Mouse (Mus musculus) right cerebral cortex, postnatal 10 days (tissue): Measurements from ENCODE around the gene Stpg1.
A peak's percentile ranks its signal among the peaks of the same experiment; 100 is the strongest.

Source experiments
- DNase-seq, 2 experiments: peaks; one replicate each; pipeline ENCODE4 v3.0.0; 2021; ENCODE audit warnings: low spot score in 2 of 2

Gene Stpg1

GRCm38 (mm10) chr4:135513865-135514264 lies 19.3 kb downstream of the Stpg1 start:
- DNase-seq: no peak

DNA sequence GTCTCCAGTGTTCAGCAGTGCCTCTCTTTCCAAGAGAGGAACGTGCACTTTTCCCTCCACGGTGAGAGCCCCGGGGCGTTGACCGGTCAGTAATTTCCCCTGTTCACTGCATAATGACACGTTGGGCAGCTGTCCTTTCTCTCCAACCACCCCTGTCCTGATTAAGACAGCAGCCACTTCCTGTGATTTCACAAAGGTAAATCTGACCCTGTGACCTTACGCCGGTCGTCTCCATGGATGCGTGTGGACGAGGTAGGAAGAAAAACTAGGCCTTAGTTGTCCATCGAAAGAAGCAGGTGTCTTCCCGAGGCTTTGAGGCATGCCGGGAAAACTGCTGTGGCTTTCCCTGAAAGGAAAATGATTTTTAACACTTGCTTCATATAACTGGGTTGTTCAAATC lies 20.3 kb downstream of the Stpg1 start:
- no peak for DNase-seq

DNA sequence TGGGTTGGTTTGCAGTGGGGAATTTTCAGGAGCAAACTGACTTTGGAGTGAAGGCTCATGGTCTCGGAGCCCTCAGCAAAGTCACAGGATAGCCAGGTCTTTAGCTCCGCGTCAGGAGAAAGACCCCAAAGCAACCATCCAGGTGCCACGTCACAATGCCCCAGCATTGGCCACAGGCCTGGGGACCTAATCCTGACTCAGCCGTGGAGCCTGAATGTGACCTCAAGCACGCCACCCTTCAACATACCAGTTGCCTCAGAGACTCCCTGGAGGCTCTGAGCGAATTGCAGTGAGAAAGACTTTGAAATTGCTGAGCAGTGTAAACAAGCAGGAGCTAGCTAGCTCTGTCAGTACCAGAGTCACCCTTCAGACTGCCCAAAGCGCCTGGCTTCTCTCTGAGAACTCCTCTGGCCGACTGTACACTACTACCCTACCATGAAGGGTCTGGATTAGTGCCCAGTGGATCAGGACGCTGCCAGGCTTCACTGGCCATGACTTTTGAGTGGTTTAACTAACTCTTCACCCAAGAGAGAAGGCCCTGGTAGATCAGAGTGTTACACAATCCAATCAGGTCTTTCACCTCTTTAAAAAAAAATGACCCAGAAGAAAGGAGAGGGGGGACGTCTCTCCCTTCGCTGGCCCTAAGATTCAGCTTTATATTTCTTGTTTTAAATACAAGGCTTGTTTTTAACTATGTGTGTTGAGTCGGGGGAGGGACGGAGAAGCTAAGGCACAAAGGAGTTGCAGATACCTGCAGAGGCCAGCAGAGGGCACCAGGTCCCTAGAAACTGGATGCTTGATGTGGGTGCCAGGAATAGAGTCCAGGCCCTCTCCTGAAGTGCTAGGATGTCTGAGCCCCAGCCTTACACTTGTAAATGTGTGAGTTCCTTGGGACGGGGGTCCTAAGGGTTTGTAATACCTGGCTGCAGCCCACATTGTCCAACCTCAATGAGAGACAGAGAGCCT lies 22.0 kb downstream of the Stpg1 start:
- peak in 1 of 2 experiments; percentile 50 for DNase-seq

GRCm38 (mm10) chr4:135518135-135518534 lies 23.5 kb downstream of the Stpg1 start:
- DNase-seq: no peak

DNA sequence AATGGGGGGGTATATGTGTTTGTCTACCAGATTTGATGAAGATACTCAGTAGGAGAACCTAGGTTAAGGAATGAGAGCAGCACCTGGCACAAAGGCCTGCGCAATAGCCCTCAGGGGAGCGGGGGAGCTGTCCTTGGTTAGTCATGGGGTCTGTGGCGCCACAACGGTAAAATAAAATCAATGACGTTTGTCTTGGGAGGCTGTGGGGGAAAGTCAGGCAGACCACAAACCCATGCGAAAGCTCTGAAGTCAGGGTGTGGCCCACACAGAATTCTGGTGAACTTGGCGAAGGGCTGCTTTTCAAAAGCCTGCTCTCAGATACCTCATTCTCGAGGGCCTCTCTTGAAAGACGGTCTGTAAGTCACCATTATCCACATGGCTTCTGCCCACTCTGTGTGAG lies 25.8 kb downstream of the Stpg1 start:
- no peak for DNase-seq

DNA sequence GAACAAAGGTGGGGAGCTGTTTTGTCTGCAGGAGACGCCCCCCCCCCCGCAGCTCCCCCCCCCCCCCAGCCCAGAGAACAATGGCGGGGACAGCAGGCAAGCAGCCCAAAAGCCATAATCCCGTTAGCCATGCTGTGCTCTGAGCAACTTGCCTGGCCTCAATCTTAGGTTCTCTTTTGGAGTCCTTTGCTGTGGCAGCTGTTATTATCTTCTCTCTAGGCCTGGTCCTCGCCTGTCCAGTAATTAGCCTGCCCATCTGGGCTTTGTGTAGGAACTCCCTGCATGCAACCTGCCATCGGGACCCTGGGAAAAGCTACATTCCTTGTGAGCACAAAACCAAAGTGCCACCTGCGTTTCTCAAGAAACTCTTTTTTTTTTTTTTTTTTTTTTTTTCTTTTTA lies 29.3 kb downstream of the Stpg1 start:
- no peak for DNase-seq

- DNase-seq: no peak
Observed at GRCm38 (mm10) chr4:135525057-135525456, 30.5 kb downstream of the Stpg1 start.

DNA sequence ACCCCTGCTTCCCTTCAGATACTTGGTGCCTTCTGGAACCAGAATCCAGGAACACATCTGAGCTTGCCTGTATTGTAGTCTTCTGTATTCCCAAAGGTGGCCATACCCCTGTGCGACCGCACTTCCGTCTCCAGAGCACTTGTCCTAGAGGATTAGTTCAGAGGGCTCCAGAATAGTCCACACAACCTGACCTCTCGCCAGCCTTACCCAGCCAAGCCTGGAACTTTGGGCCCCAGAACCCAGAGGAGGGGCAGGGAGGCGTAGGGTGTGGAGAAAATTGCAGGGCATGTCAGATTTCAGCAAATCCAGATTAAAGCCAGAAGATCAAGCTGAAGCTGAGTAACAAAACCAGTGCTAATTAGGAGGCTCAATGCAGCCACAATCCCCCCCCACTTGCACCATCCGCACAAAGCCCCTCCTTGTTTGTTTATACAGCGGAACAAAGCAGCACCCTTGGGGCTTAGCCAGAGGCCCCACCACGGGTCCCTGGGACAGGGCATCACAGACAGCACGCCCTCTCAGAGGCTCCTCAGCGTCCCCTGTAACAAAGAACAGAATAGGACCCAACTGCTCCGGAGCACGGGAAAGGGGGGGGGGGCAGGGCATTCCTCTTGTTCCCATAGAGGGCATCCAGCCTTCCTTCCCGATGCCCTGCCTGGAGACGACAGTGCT lies 31.6 kb downstream of the Stpg1 start:
- no peak for DNase-seq

DNA sequence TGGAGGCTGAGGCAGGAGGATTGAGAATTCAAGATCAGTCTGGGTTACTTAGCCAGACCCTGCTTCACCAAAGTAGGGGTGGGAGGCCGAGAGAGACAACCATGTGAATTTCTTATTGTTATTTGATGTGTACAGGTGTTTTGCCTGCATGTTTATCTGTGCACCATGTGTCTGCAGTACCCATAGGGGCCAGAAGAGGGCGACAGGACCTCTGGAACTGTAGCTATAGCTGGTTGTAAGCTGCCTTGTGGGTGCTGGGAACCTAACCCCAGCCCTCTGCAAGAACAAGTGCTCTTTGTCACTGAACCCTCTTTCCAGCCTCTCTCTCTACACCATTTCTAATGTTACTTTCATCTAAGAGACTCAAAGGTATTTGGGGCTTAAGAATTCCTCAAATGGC lies 35.7 kb downstream of the Stpg1 start:
- DNase-seq: no peak

- peak; percentile 46 to 69 for DNase-seq
Observed at GRCm38 (mm10) chr4:135531236-135531635, 36.6 kb downstream of the Stpg1 start.

GRCm38 (mm10) chr4:135531771-135532613 lies 37.4 kb downstream of the Stpg1 start:
- DNase-seq: no peak

DNA sequence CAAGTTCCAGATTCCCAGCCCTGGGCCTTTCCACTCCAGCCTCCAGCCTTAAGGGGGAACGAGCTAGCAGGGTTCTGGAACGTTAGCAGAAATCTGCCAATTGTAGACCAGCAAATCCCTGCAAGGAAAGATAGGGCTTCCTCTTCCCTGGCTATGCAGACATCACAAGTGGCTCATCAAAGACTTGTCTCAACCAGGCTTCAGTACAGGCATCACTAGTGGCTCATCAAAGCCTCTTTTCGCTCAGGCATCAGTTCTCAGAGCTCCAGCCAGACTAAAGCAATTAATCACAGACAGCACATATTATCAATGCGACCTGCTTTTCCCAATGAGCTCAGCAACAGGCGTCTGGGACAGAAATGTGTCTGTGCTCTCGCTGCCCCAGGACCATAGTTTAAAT lies 38.4 kb downstream of the Stpg1 start:
- DNase-seq: no peak

GRCm38 (mm10) chr4:135535021-135535420 lies 40.4 kb downstream of the Stpg1 start:
- DNase-seq: no peak

- no peak for DNase-seq
Observed at GRCm38 (mm10) chr4:135539056-135539455, 44.5 kb downstream of the Stpg1 start.

DNA sequence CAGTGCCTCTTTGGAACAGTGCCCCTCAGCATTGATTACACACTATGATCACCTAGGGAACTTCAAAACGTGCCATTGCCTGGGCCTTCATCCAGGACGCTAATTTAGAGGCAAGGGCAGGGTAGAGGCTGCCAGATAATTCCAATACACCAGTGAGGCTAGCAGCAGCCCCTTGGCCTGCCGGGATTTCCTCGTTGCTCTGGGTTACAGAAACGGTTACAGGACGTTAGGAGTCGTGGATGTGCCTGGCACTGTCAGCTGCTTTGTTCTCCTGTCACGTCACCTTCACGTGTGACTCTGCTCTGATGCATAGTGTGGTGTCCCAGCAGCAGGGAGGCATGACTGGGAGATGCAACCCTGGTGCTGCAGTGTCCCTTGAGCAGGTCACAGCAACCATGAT lies 45.5 kb downstream of the Stpg1 start:
- DNase-seq: peak; percentile 31 to 33

- DNase-seq: no peak
Observed at GRCm38 (mm10) chr4:135544284-135544683, 49.7 kb downstream of the Stpg1 start.

DNA sequence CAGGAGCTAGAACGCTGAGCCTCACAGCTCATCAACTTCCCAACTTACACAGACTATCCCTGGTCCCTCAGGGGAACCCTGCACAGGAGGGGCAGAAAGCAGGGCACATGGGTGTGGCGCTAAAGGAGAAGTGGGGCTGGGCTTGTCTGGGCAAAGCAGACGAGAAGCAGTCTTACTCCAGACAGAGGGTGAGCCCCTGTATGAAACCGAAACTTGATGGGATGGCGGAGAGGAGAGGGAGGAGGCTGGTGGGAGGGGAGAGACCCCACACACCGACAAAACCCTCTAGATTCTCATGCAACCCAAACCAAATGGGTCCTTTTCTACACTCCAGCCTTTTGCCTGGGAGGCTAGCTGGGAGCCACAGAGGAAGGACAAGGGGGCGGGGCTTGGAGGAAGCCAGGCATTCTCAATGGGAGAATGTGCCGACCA lies 50.5 kb downstream of the Stpg1 start:
- no peak for DNase-seq

GRCm38 (mm10) chr4:135546008-135546407 lies 51.4 kb downstream of the Stpg1 start:
- DNase-seq: no peak

- DNase-seq: no peak
Observed at GRCm38 (mm10) chr4:135546793-135547192, 52.2 kb downstream of the Stpg1 start.

- no peak for DNase-seq
Observed at GRCm38 (mm10) chr4:135547551-135547950, 53.0 kb downstream of the Stpg1 start.

GRCm38 (mm10) chr4:135548108-135548507 lies 53.5 kb downstream of the Stpg1 start:
- DNase-seq: no peak

DNA sequence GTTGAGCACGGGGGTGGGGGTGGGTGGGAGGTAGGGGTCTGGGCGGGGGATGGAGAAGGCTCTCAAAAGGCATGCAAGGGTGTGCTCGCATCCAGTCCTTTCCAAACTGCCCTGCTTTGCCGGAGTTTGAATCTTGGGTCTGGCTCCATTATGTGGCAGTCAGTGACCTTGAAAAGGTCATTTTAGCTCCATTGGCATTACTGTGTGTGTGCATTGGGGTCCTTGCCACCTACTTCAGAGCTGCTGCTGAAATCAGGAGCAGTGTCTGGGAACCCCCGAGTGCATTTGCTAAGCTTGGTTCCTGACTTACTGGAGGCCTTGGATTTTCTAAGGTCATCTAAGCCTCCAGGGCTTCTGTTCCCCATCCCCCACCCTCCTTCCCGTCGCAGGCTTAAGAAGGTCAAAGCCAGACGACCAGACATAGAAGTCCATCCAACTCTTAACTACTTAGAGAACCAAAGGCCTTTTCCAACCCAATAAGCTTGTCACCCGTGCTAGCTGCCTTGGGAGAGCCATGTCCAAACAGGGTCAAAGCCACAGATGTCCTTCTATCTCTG lies 54.0 kb downstream of the Stpg1 start:
- no peak for DNase-seq
